Mouse (Mus musculus): Measurements from ENCODE around the gene Prdm2. TPM values are rescaled to one million over a fixed set of nuclear protein-coding genes. Genes with fewer than 3 reads are reported as not detected.
A peak's percentile ranks its signal among the peaks of the same experiment; 100 is the strongest.

The Prdm2 gene
- polyA plus RNA-seq, 1 experiment from 2014 or later: 18.3 TPM

DNA sequence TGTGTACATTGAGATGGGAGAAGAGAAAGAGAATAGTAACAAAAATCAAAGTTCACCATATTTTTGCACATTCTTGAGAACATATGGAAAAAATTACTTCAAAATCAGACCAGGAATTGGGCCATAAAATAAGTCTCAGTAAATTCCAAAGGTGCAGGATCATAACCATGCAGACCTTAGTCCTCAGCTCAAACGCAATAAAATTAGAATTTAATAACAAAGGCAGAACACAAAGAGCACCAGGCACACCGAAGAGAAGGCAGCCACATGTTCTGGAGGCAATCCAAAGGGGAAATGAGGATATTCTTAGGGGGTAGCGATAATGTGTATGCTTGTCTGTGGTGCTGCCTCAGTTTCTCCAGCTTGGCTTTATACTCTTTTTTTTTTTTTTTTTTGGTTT is 18.3 kb upstream of the Prdm2 start:
- no peak overlapping the region; the same call in 1 of the 2 replicates for H3K27ac ChIP-seq
- 78% methylated on average over 3 of the region's 3 CpGs for WGBS
- no peak for DNase-seq (ENCODE audit: low spot score)

DNA sequence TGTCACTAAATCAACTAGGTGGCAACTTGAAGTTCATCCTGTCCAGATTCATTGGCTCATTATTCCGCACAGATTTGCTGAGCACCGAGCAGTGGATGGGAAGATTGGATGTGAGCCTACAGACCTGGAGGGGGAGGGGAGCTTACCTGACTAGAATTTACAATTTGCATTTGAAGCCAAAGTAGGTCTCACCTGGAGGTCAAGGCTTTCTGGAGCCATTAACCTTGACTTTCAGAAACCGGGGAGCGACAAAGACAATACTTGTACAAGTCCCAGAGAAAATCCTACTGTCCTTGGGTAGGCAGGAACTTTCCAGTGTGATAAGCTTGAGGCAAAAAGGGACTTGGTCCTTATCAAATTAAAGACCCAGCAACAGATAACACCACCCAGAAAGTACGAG is 15.2 kb upstream of the Prdm2 start:
- WGBS: 79% methylated on average over 5 of the region's 5 CpGs

More for the DNA sequence above, 18.3 kb upstream of the Prdm2 start:
- peaks cover 4% of the 10 kb centered on the region; the same call in 1 of the 2 replicates for H3K9me3 ChIP-seq (replicated peaks)
- H3K4me3 ChIP-seq: no peak overlapping the region
- H3K27me3 ChIP-seq (ENCODE audit: low read depth, poor library complexity, severe bottlenecking): no peaks in the 10 kb centered on the region
- H3K36me3 ChIP-seq: no peaks in the 10 kb centered on the region
- H3K4me1 ChIP-seq: peaks cover 12% of the 10 kb centered on the region; the same call in 1 of the 2 replicates

DNA sequence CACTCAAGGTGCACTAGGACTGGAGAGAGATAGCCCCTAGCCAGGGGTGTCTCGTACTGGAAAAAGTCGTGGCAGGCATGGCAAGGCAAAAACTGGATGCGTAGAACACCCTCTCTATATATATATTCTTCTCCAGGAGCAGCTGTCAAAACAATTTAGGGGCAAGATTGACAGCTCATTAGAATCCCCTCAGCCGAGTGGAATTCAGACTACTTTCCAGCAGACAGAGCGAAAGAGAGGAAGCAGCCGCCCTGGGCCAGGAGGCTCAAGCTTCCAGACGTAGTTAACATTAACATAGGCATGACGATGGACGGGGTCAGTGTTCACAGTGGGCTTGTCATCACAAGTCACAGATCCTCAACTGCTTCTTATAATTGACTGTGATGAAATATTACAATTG is 13.1 kb upstream of the Prdm2 start:
- 65% methylated on average over 9 of the region's 9 CpGs for WGBS
- no peak overlapping the region for H3K4me3 ChIP-seq
- no peaks in the 10 kb centered on the region for H3K9me3 ChIP-seq (replicated peaks)
- peaks cover 7% of the 10 kb centered on the region; the same call in 1 of the 2 replicates for H3K4me1 ChIP-seq
- H3K27me3 ChIP-seq (ENCODE audit: low read depth, poor library complexity, severe bottlenecking): no peaks in the 10 kb centered on the region
- H3K36me3 ChIP-seq: no peaks in the 10 kb centered on the region
- no peak overlapping the region for H3K27ac ChIP-seq
- DNase-seq (ENCODE audit: low spot score): no peak

More for the DNA sequence above, 15.2 kb upstream of the Prdm2 start:
- Histone ChIP-seq H3K27me3 (ENCODE audit: low read depth, poor library complexity, severe bottlenecking) (no peaks in the 10 kb centered on the region), H3K36me3 (no peaks in the 10 kb centered on the region), H3K9me3 (replicated peaks) (no peaks in the 10 kb centered on the region), H3K4me3 (no peak overlapping the region), H3K4me1 (peaks cover 12% of the 10 kb centered on the region; the same call in 1 of the 2 replicates), H3K27ac (no peak overlapping the region)
- DNase-seq (ENCODE audit: low spot score): no peak

DNA sequence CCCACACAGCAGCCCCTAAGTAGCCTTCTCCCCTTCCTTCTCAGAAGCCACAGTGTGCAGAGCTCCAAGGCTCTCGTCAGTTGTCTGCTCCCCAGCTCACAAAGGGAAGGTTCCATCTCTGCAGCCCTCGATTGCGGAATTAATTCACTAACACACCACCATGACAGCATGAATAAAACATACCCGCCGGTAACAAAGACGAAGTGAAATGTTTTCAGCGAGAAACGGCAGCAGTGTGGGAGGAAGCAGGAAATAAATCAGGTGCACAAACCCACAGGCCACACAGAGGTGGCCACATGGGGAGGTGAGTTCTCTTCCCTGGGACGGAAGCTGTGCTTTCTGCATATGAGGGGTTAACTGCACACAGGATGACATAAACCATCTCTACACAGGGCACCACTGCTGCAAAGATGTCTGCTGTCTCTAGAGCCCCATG is 6.5 kb upstream of the Prdm2 start:
- no peak overlapping the region for H3K27ac ChIP-seq
- H3K36me3 ChIP-seq: no peaks in the 10 kb centered on the region
- no peak for DNase-seq (ENCODE audit: low spot score)
- H3K4me1 ChIP-seq: peaks cover 4% of the 10 kb centered on the region; the same call in 1 of the 2 replicates
- no peaks in the 10 kb centered on the region for H3K9me3 ChIP-seq (replicated peaks)
- 63% methylated on average over 9 of the region's 9 CpGs for WGBS
- H3K4me3 ChIP-seq: no peak overlapping the region
- 0 out of 2 replicates have a peak, but pooled peaks cover 4% of the 10 kb centered on the region for H3K27me3 ChIP-seq (ENCODE audit: low read depth, poor library complexity, severe bottlenecking)

DNA sequence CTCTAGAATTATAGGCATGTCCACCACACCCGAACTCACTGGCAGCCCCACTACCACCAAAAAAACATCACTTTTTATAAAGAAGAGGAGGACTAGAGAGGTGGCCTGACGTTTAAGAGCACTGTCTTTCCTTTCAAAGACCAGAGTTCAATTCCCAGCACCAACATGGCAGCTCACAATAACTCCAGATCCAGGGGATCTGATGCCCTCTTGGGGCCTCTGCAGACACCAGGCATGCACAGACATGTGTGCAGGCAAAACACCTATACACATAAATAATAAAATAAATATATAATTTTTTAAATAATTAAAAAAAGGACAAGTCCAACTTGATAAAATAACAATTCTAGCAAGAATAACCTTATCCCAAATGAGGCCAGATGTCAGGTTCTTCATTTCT is 6.1 kb upstream of the Prdm2 start:
- H3K4me3 ChIP-seq: no peak overlapping the region
- no peak for DNase-seq (ENCODE audit: low spot score)
- 78% methylated on average over 2 of the region's 2 CpGs for WGBS
- H3K27ac ChIP-seq: no peak overlapping the region
- H3K36me3 ChIP-seq: no peaks in the 10 kb centered on the region
- peaks cover 4% of the 10 kb centered on the region; the same call in 1 of the 2 replicates for H3K4me1 ChIP-seq
- 0 out of 2 replicates have a peak, but pooled peaks cover 4% of the 10 kb centered on the region for H3K27me3 ChIP-seq (ENCODE audit: low read depth, poor library complexity, severe bottlenecking)
- H3K9me3 ChIP-seq (replicated peaks): no peaks in the 10 kb centered on the region

DNA sequence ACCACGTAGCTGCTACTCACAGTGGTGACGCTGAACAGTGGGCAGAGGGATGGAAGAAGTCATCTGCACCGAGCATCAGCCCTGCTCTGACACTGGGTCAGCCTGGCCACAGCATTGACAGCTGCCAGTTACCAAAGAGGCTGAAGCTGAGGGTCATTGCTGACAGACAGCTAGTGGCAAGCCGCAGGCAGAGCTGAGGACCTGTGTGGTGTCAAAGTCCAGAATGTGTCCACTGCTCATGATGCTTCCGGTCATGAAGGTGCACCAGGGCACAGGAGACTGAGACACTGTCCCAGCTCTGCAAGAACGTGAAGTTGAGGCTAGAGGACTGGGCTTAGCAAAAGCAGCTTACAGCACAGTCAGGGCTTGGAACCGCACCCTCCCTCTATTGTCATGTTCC is 4.4 kb upstream of the Prdm2 start:
- 88% methylated on average over 7 of the region's 7 CpGs for WGBS
- H3K4me3 ChIP-seq: no peak overlapping the region
- DNase-seq (ENCODE audit: low spot score): no peak

DNA sequence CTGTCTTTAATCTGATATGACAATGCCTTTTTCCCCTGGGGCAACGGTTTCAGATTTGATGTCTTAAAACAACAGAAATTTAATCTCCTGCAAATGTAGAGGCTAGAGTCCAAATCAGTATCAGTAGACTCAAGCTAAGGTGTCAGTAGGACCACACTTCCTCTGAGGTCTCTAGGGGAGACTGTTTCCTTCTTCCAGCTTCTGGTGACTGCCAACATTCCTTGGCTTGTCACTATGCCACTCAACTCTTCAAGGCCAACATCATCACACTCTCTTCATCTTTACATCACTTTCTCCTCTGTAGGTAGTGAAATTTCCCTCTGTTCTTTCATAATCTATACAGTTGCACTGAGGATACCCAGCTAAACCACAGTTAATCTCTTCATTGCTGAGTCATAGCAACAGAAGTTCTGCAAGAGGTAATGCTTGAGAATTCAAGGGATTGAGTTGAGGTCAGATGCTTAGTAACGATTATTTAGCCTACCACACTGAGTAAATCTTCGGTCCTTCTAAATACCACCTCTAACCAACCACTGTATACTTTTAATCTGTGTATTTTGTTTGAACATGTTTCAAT is 1.5 kb upstream of the Prdm2 start:
- H3K27ac ChIP-seq: no peak overlapping the region
- no peak overlapping the region for H3K4me3 ChIP-seq
- peaks cover 17% of the 10 kb centered on the region for H3K4me1 ChIP-seq
- H3K27me3 ChIP-seq (ENCODE audit: low read depth, poor library complexity, severe bottlenecking): 0 out of 2 replicates have a peak, but pooled peaks cover 4% of the 10 kb centered on the region
- H3K9me3 ChIP-seq (replicated peaks): no peaks in the 10 kb centered on the region
- 91% methylated on average over 3 of the region's 3 CpGs for WGBS
- peaks cover 6% of the 10 kb centered on the region; the same call in 1 of the 2 replicates for H3K36me3 ChIP-seq
- no peak for DNase-seq (ENCODE audit: low spot score)

More for the DNA sequence above, 4.4 kb upstream of the Prdm2 start:
- Histone ChIP-seq H3K9me3 (replicated peaks) (no peaks in the 10 kb centered on the region), H3K4me1 (peaks cover 10% of the 10 kb centered on the region; the same call in 1 of the 2 replicates), H3K27ac (no peak overlapping the region), H3K27me3 (ENCODE audit: low read depth, poor library complexity, severe bottlenecking) (0 out of 2 replicates have a peak, but pooled peaks cover 4% of the 10 kb centered on the region), H3K36me3 (no peaks in the 10 kb centered on the region)

DNA sequence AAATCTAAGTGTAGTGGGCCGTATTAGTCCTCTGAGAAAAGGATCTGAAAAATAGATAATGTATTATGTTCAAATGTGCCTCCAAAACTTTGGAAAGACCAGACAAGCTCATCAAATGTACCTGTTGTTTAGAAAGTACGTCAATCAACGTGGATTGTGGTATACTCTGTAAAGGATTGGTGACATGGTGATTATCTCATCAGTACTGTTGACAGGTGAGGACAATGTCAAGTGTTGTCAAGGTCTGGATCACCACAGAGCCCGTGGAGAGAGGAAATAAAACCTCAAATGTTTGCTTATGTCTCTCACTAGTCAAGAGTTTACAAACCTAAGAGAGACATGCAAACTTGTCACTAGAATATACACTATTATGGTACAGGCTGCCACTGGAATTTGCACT is 776 bp upstream of the Prdm2 start:
- no peaks in the 10 kb centered on the region for H3K9me3 ChIP-seq (replicated peaks)
- 0 out of 2 replicates have a peak, but pooled peaks cover 4% of the 10 kb centered on the region for H3K27me3 ChIP-seq (ENCODE audit: low read depth, poor library complexity, severe bottlenecking)
- H3K4me3 ChIP-seq: no peak overlapping the region
- no peak for DNase-seq (ENCODE audit: low spot score)
- WGBS: 91% methylated on average over 4 of the region's 4 CpGs
- no peak overlapping the region for H3K27ac ChIP-seq
- H3K4me1 ChIP-seq: peaks cover 15% of the 10 kb centered on the region
- H3K36me3 ChIP-seq: peaks cover 6% of the 10 kb centered on the region; the same call in 1 of the 2 replicates

DNA sequence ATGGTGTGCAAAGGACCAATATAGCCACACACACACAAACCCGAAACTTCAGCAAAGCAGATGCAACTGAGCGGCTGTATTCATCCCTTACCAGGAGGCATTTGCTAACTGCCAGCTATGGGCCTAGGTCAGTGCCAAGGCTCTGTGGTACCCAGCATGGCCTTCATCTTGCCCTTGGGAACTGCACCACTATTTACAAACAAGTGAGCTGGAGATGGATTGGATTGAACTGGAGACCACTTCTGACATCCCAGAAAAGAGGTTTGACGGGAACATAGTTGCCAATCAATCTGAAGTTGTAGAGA is 332 bp upstream of the Prdm2 start:
- Histone ChIP-seq H3K27me3 (ENCODE audit: low read depth, poor library complexity, severe bottlenecking) (0 out of 2 replicates have a peak, but pooled peaks cover 4% of the 10 kb centered on the region), H3K27ac (peak overlapping the region; percentile 99), H3K4me1 (peaks cover 15% of the 10 kb centered on the region), H3K36me3 (peaks cover 6% of the 10 kb centered on the region; the same call in 1 of the 2 replicates), H3K4me3 (peak overlapping the region; percentile 82), H3K9me3 (replicated peaks) (no peaks in the 10 kb centered on the region)
- WGBS: 95% methylated on average over 3 of the region's 3 CpGs
- no peak for DNase-seq (ENCODE audit: low spot score)

DNA sequence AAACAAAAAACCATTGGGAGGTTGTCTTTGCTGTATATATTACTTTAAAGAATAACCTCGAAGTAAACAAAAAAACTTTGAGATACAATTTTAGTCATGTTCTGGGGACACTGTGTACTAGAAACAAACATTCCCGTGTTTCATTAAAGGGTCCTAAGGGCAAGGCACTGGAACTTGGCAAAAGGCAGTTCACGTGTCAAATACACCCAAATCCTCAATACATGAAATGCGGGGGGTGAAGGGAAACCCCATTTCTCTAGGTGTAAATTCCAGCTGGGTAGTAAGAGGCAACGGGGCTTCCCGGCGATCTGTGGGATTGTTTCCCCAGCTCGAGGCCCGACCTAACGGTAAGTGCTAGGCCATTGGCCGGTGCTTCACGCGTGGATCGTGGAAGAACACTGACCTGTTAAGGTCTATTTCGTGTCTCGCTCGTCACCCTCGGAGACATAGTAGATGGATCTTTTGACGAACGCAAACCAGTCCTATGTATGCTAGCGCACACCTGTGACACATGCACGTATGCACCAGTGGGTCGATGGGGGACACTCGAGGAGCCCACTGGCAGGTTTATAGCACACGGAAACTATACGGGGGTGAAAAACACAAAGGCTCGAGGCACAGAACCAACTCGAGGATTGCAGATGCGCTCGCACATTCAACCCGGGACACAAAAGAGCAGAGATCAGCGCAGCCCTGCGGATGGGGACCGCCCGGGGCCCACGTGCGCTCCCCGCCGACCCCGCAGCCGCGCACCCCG is 1.0 kb downstream of the Prdm2 start:
- H3K27me3 ChIP-seq (ENCODE audit: low read depth, poor library complexity, severe bottlenecking): no peaks in the 10 kb centered on the region
- peak overlapping the region; percentile 99 for H3K27ac ChIP-seq
- no peaks in the 10 kb centered on the region for H3K9me3 ChIP-seq (replicated peaks)
- peak overlapping the region; percentile 82 for H3K4me3 ChIP-seq
- WGBS: 10% methylated on average over 43 of the region's 43 CpGs
- peaks cover 6% of the 10 kb centered on the region; the same call in 1 of the 2 replicates for H3K36me3 ChIP-seq
- DNase-seq (ENCODE audit: low spot score): peak; percentile 62
- peaks cover 15% of the 10 kb centered on the region for H3K4me1 ChIP-seq

DNA sequence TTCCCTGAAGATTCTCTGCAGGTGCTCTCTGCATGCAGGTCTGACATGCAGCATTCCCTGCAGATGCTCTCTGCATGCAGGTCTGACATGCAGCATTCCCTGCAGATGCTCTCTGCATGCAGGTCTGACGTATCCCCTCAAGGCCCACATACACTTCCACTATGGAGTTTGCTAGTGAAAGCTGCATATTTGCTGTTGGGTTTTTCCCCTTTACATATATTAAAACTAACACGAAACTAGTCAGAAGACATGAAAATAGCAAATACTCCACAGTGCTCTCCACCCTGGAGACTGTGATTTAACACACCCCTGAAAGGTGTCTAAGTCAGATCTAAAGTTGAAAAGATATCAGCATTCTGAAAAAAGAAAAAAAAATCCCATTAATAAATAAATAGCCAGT is 2.8 kb downstream of the Prdm2 start:
- Histone ChIP-seq H3K4me1 (peaks cover 15% of the 10 kb centered on the region), H3K27me3 (ENCODE audit: low read depth, poor library complexity, severe bottlenecking) (no peaks in the 10 kb centered on the region), H3K36me3 (peaks cover 6% of the 10 kb centered on the region; the same call in 1 of the 2 replicates), H3K9me3 (replicated peaks) (no peaks in the 10 kb centered on the region), H3K4me3 (no peak overlapping the region), H3K27ac (no peak overlapping the region)
- 91% methylated on average over 2 of the region's 2 CpGs for WGBS
- DNase-seq (ENCODE audit: low spot score): no peak

DNA sequence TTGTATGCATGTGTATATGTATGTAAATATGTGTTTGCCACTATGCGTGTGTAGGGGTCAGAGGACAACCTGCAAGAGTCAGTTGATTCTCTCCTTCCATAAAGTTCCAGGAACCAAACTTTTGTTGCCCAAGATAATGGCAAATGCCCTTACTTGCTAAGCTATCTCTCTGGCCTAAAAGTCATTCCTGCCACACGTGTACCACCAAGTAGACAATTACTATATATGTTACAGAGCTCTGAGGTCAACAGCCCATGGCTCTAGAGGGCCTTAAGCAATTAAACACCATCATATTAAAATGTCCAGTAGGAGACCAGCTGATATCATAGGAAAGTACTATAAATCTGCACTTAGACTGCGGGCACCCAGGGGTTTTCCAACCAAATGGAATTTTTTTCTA is 10.1 kb downstream of the Prdm2 start:
- no peak overlapping the region for H3K4me3 ChIP-seq
- no peaks in the 10 kb centered on the region for H3K27me3 ChIP-seq (ENCODE audit: low read depth, poor library complexity, severe bottlenecking)
- DNase-seq (ENCODE audit: low spot score): no peak
- peaks cover 5% of the 10 kb centered on the region for H3K4me1 ChIP-seq
- H3K36me3 ChIP-seq: 0 out of 2 replicates have a peak, but pooled peaks cover 3% of the 10 kb centered on the region
- H3K27ac ChIP-seq: no peak overlapping the region
- no peaks in the 10 kb centered on the region for H3K9me3 ChIP-seq (replicated peaks)
- WGBS: 82% methylated on average over 3 of the region's 3 CpGs

DNA sequence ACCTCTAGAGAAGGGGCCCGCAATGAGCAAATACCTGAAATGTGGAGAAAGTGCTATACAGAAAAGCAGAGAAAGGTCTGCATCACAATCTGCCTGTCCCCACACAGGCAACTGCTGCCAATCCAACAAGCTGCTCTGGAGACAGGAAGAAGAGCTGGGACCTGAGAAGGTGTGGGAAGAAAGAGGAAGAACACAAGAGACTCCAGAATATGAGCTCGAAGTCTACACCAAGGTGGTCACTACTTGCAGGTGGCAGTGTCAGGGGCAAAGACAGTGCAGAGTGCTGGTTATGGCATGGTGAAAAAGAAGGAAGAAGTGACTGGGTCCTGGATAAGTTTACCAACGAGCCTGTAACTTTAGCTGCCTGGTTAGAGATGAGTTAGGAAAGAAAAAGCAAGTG is 14.4 kb downstream of the Prdm2 start:
- WGBS: 92% methylated on average over 3 of the region's 3 CpGs
- Histone ChIP-seq H3K36me3 (no peaks in the 10 kb centered on the region), H3K27ac (no peak overlapping the region), H3K4me3 (no peak overlapping the region), H3K27me3 (ENCODE audit: low read depth, poor library complexity, severe bottlenecking) (no peaks in the 10 kb centered on the region), H3K4me1 (peaks cover 5% of the 10 kb centered on the region; the same call in 1 of the 2 replicates), H3K9me3 (replicated peaks) (no peaks in the 10 kb centered on the region)
- no peak for DNase-seq (ENCODE audit: low spot score)

All from limb, embryonic 10.5 days (tissue).